Mouse (Mus musculus) c-Kit-positive CD71-positive TER-119-positive erythroid progenitor cells, embryonic 14.5 days (primary cell): ENCODE measurements at regions not wholly inside any gene's neighbourhood (a gene's known extent, or its start where the extent isn't known, plus 50 kb on each side); places are given as distances from the start of the nearest gene placed in this dataset.
A peak's percentile ranks its signal among the peaks of the same experiment; 100 is the strongest.

Experiments
- DNase-seq: peaks from one replicate; pipeline ENCODE4 v3.0.0-alpha.2; 2013; ENCODE audit warnings: low spot score

DNA sequence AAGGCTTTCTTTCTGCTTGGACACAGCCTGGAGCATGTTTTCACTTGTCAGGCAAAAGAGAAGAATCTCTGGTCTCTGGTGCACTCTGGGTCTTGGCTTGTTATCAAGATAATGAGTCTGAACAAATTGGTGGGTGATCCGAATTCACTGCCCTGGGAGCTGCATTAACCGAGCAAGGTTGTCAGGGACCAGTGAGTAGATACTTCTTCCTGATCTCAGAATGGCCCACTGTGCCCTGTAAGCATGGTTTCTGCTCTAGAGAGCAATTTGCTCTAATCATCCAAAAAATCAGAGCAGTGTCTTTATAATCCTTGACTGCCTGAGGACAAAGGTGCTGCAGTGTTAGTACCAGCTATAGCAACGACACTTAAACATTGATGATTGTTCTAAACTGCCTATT is 97.2 kb upstream of the 1500015O10Rik start:
- DNase-seq, result no peak

- peak; percentile 6 for DNase-seq
Measured at GRCm38 (mm10) chr1:43635718-43636117, 94.7 kb upstream of the 1500015O10Rik start.

GRCm38 (mm10) chr1:43637956-43638355 is 92.4 kb upstream of the 1500015O10Rik start:
- no peak for DNase-seq

- DNase-seq, result no peak
Measured at GRCm38 (mm10) chr1:43672031-43672430, 58.4 kb upstream of the 1500015O10Rik start.
